Mouse (Mus musculus) neural tube, embryonic 14.5 days (tissue): ENCODE data around the gene Bcl7b. TPM values are rescaled to one million over a fixed set of nuclear protein-coding genes. Genes with fewer than 3 reads are reported as not detected.
A peak's percentile ranks its signal among the peaks of the same experiment; 100 is the strongest.

Experiments
- ATAC-seq: fragments of 200-750 bp; cut with Nextera tagmentation; 2 replicates; pipeline ENCODE4 v1.8.0; 2017; ENCODE audit warnings: low read depth, mild to moderate bottlenecking, moderate TSS enrichment, moderate library complexity
- H3K27ac ChIP-seq: fragments of 300-500 bp; sonication (generic); 2 replicates; pipeline ENCODE4 v1.5.1; 2014; ENCODE audit warnings: low read depth, mild to moderate bottlenecking, control low read depth, low read length, moderate library complexity, mixed read lengths
- H3K27me3 ChIP-seq: fragments of 300-500 bp; sonication (generic); 2 replicates; pipeline ENCODE4 v1.6.1; 2014; ENCODE audit warnings: low read length; ENCODE audit not compliant: control insufficient read depth, insufficient read depth
- H3K36me3 ChIP-seq: fragments of 300-500 bp; sonication (generic); 2 replicates; pipeline ENCODE4 v1.6.1; 2014; ENCODE audit warnings: low read length, mixed read lengths; ENCODE audit not compliant: control insufficient read depth, insufficient read depth
- H3K4me1 ChIP-seq: fragments of 300-500 bp; sonication (generic); 2 replicates; pipeline ENCODE4 v1.6.1; 2014; ENCODE audit warnings: low read length; ENCODE audit not compliant: control insufficient read depth, insufficient read depth
- H3K4me2 ChIP-seq: fragments of 300-500 bp; sonication (generic); 2 replicates; pipeline ENCODE4 v1.6.1; 2014; ENCODE audit warnings: mild to moderate bottlenecking, low read depth, low read length, control low read depth
- H3K4me3 ChIP-seq: fragments of 300-500 bp; sonication (generic); 2 replicates; pipeline ENCODE4 v1.5.1; 2014; ENCODE audit warnings: low read depth, low read length, control low read depth, mixed read lengths
- H3K9ac ChIP-seq: fragments of 300-500 bp; sonication (generic); replicated peaks from 2 replicates; pipeline ENCODE4 v1.6.1; 2014; ENCODE audit warnings: low read depth, mild to moderate bottlenecking, control low read depth, low read length, mixed read lengths
- H3K9me3 ChIP-seq: fragments of 300-500 bp; sonication (generic); 2 replicates; pipeline ENCODE4 v1.6.1; 2016; ENCODE audit warnings: low read length; ENCODE audit not compliant: control insufficient read depth
- WGBS: fragments of 180-500 bp; shearing (Covaris S2); extraction: QIAGEN DNeasy Blood & Tissue Kit; methylation state at CpG from one replicate; pipeline ENCODE4 v1.1.7; 2014; 5-methylcytosine and 5-hydroxymethylcytosine counted together
- polyA plus RNA-seq: library from polyadenylated mRNA; unstranded; fragments of >200 nt; fragmentation: Nextera tagmentation; extraction: Ambion mirVana; gene quantifications from 2 replicates; pipeline ENCODE4 v1.2.1, GENCODE M21; 2014

Bcl7b gene
- polyA plus RNA-seq, 1 experiment from 2014 or later, result 40.0 TPM

- Histone ChIP-seq H3K27me3 (no peaks in the 10 kb centered on the region), H3K9ac (no peak overlapping the region), H3K4me1 (no peaks in the 10 kb centered on the region), H3K36me3 (peaks cover 27% of the 10 kb centered on the region), H3K27ac (no peak overlapping the region), H3K4me2 (no peak overlapping the region), H3K9me3 (no peaks in the 10 kb centered on the region), H3K4me3 (no peak overlapping the region)
- WGBS, result 87% methylated on average over 7 of the region's 7 CpGs
- ATAC-seq, result no peak
Observed at GRCm38 (mm10) chr5:135161650-135162049, 6.4 kb upstream of the Bcl7b start.

- 94% methylated on average over 8 of the region's 8 CpGs for WGBS
- H3K36me3 ChIP-seq, result peaks cover 26% of the 10 kb centered on the region
- no peaks in the 10 kb centered on the region for H3K4me1 ChIP-seq
Observed at GRCm38 (mm10) chr5:135162361-135162760, 5.7 kb upstream of the Bcl7b start.

GRCm38 (mm10) chr5:135162821-135163220 lies 5.3 kb upstream of the Bcl7b start:
- H3K27ac ChIP-seq, result no peak overlapping the region
- H3K9me3 ChIP-seq, result no peaks in the 10 kb centered on the region
- no peak overlapping the region for H3K4me3 ChIP-seq
- 89% methylated on average over 6 of the region's 6 CpGs for WGBS
- no peak for ATAC-seq
- H3K9ac ChIP-seq, result no peak overlapping the region
- no peaks in the 10 kb centered on the region for H3K4me1 ChIP-seq
- no peak overlapping the region for H3K4me2 ChIP-seq
- H3K27me3 ChIP-seq, result no peaks in the 10 kb centered on the region
- H3K36me3 ChIP-seq, result peaks cover 26% of the 10 kb centered on the region

More at GRCm38 (mm10) chr5:135162361-135162760, 5.7 kb upstream of the Bcl7b start:
- H3K9me3 ChIP-seq, result no peaks in the 10 kb centered on the region
- ATAC-seq, result no peak
- no peak overlapping the region for H3K27ac ChIP-seq
- no peak overlapping the region for H3K9ac ChIP-seq
- no peak overlapping the region for H3K4me2 ChIP-seq
- H3K27me3 ChIP-seq, result no peaks in the 10 kb centered on the region
- H3K4me3 ChIP-seq, result no peak overlapping the region

GRCm38 (mm10) chr5:135166909-135167308 lies 1.2 kb upstream of the Bcl7b start:
- no peak overlapping the region for H3K27ac ChIP-seq
- H3K4me2 ChIP-seq, result no peak overlapping the region
- 93% methylated on average over 4 of the region's 4 CpGs for WGBS
- ATAC-seq, result no peak
- H3K36me3 ChIP-seq, result peaks cover 9% of the 10 kb centered on the region; the same call in 1 of the 2 replicates
- H3K9ac ChIP-seq, result no peak overlapping the region
- H3K9me3 ChIP-seq, result no peaks in the 10 kb centered on the region
- H3K4me3 ChIP-seq, result no peak overlapping the region
- H3K4me1 ChIP-seq, result peaks cover 5% of the 10 kb centered on the region; the same call in 1 of the 2 replicates
- H3K27me3 ChIP-seq, result no peaks in the 10 kb centered on the region

DNA sequence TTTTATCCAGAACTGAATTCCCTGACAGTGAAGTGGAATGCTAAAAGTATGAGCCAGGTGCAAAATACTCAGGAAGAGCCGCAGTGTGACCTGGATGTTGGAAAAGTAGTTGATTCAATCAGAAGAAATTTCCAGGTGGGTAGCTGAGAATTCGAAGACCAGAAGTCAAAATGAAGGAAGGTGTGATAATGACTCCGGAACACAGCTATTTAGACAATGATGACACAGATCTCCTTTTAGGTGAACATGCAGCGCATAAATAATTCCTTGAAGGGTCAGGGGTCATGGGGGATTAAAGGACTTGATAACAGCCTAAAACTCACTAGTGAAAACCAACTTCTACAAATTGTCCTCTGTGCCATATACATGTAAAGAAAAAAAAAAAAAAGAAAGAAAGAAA lies 614 bp upstream of the Bcl7b start:
- H3K4me3 ChIP-seq, result no peak overlapping the region
- WGBS, result 98% methylated on average over 4 of the region's 4 CpGs
- peaks cover 5% of the 10 kb centered on the region; the same call in 1 of the 2 replicates for H3K4me1 ChIP-seq
- peak overlapping the region; percentile 99; the same call in 1 of the 2 replicates for H3K27ac ChIP-seq
- ATAC-seq, result no peak
- H3K27me3 ChIP-seq, result no peaks in the 10 kb centered on the region
- no peak overlapping the region for H3K9ac ChIP-seq
- H3K9me3 ChIP-seq, result no peaks in the 10 kb centered on the region
- H3K4me2 ChIP-seq, result no peak overlapping the region
- H3K36me3 ChIP-seq, result peaks cover 9% of the 10 kb centered on the region

- H3K9ac ChIP-seq, result peak overlapping the region; percentile 78; the same call in 1 of the 2 replicates
- no peaks in the 10 kb centered on the region for H3K27me3 ChIP-seq
- no peak overlapping the region for H3K27ac ChIP-seq
- 83% methylated on average over 5 of the region's 5 CpGs for WGBS
- peak overlapping the region; percentile 98 for H3K4me2 ChIP-seq
- H3K9me3 ChIP-seq, result no peaks in the 10 kb centered on the region
- ATAC-seq, result no peak
- peak overlapping the region; percentile 48 for H3K4me3 ChIP-seq
- H3K4me1 ChIP-seq, result peaks cover 5% of the 10 kb centered on the region; the same call in 1 of the 2 replicates
- peaks cover 9% of the 10 kb centered on the region for H3K36me3 ChIP-seq
Observed at GRCm38 (mm10) chr5:135169479-135169878, 1.4 kb downstream of the Bcl7b start.

GRCm38 (mm10) chr5:135171688-135172220 lies 3.7 kb downstream of the Bcl7b start:
- 97% methylated on average over 6 of the region's 6 CpGs for WGBS
- ATAC-seq, result no peak
- Histone ChIP-seq H3K27ac (no peak overlapping the region), H3K4me2 (no peak overlapping the region), H3K27me3 (no peaks in the 10 kb centered on the region), H3K4me3 (no peak overlapping the region), H3K36me3 (peaks cover 11% of the 10 kb centered on the region), H3K4me1 (peaks cover 5% of the 10 kb centered on the region; the same call in 1 of the 2 replicates), H3K9ac (no peak overlapping the region), H3K9me3 (no peaks in the 10 kb centered on the region)

GRCm38 (mm10) chr5:135172986-135173385 lies 4.9 kb downstream of the Bcl7b start:
- Histone ChIP-seq H3K4me2 (no peak overlapping the region), H3K9me3 (no peaks in the 10 kb centered on the region), H3K4me3 (no peak overlapping the region), H3K9ac (no peak overlapping the region), H3K36me3 (peaks cover 14% of the 10 kb centered on the region), H3K4me1 (peaks cover 5% of the 10 kb centered on the region; the same call in 1 of the 2 replicates), H3K27me3 (no peaks in the 10 kb centered on the region), H3K27ac (no peak overlapping the region)
- WGBS, result 97% methylated on average over 5 of the region's 5 CpGs
- no peak for ATAC-seq

- no peaks in the 10 kb centered on the region for H3K9me3 ChIP-seq
- no peak overlapping the region for H3K4me2 ChIP-seq
- H3K36me3 ChIP-seq, result peaks cover 28% of the 10 kb centered on the region
- ATAC-seq, result no peak
- no peaks in the 10 kb centered on the region for H3K4me1 ChIP-seq
- H3K4me3 ChIP-seq, result no peak overlapping the region
- no peak overlapping the region for H3K27ac ChIP-seq
- H3K9ac ChIP-seq, result no peak overlapping the region
- H3K27me3 ChIP-seq, result no peaks in the 10 kb centered on the region
Observed at GRCm38 (mm10) chr5:135175086-135175485, 7.0 kb downstream of the Bcl7b start.
